Mouse (Mus musculus): Measurements from ENCODE around the gene Mesp1. TPM values are rescaled to one million over a fixed set of nuclear protein-coding genes. Genes with fewer than 3 reads are reported as not detected.

Mesp1 gene
- 0.04 TPM in 1 of 2 replicates, not detected in the other for polyA plus RNA-seq (2012)

- Histone ChIP-seq H3K36me3 (ENCODE audit: control insufficient read depth) (no peaks in the 10 kb centered on the region), H3K9me3 (ENCODE audit: control insufficient read depth, low read length) (no peaks in the 10 kb centered on the region; the same call in 1 of the 2 replicates), H3K27me3 (ENCODE audit: control insufficient read depth) (peaks cover 47% of the 10 kb centered on the region), H3K4me3 (replicated peaks) (peak within 1 kb of the TSS; percentile 29), H3K4me1 (ENCODE audit: control insufficient read depth) (peaks cover 9% of the 10 kb centered on the region)
- TF ChIP-seq TAL1 (IDR thresholded peaks at IDR 0.05; ENCODE audit: low read length) (no peak), GATA1 (IDR thresholded peaks at IDR 0.05; ENCODE audit: low read length) (no peak)
These were observed at the start of gene Mesp1 for GRCm38 (mm10) chr7:79793688-79794087. TSS of gene Mesp1 (minus strand) at chr7:79793788.

GRCm38 (mm10) chr7:79842163-79842562 lies 48.6 kb upstream of the Mesp1 start:
- no peaks in the 10 kb centered on the region for H3K4me1 ChIP-seq (ENCODE audit: control insufficient read depth)
- H3K27me3 ChIP-seq (ENCODE audit: control insufficient read depth) = peaks cover 8% of the 10 kb centered on the region
- peak overlapping the region; percentile 44 for H3K4me3 ChIP-seq (replicated peaks)
- no peaks in the 10 kb centered on the region for H3K9me3 ChIP-seq (ENCODE audit: control insufficient read depth, low read length)
- no peak for TF ChIP-seq GATA1 (IDR thresholded peaks at IDR 0.05; ENCODE audit: low read length)
- TF ChIP-seq TAL1 (IDR thresholded peaks at IDR 0.05; ENCODE audit: low read length) = no peak
- H3K36me3 ChIP-seq (ENCODE audit: control insufficient read depth) = peaks cover 3% of the 10 kb centered on the region; the same call in 1 of the 2 replicates

- no peak for TF ChIP-seq TAL1 (IDR thresholded peaks at IDR 0.05; ENCODE audit: low read length)
- TF ChIP-seq GATA1 (IDR thresholded peaks at IDR 0.05; ENCODE audit: low read length) = no peak
- H3K36me3 ChIP-seq (ENCODE audit: control insufficient read depth) = peaks cover 3% of the 10 kb centered on the region; the same call in 1 of the 2 replicates
- no peak overlapping the region for H3K4me3 ChIP-seq (replicated peaks)
- no peaks in the 10 kb centered on the region for H3K4me1 ChIP-seq (ENCODE audit: control insufficient read depth)
- no peaks in the 10 kb centered on the region for H3K27me3 ChIP-seq (ENCODE audit: control insufficient read depth)
- H3K9me3 ChIP-seq (ENCODE audit: control insufficient read depth, low read length) = no peaks in the 10 kb centered on the region
These were observed 43.7 kb upstream of the Mesp1 start for GRCm38 (mm10) chr7:79837247-79837646.

GRCm38 (mm10) chr7:79835196-79835595 lies 41.6 kb upstream of the Mesp1 start:
- no peaks in the 10 kb centered on the region for H3K9me3 ChIP-seq (ENCODE audit: control insufficient read depth, low read length)
- no peaks in the 10 kb centered on the region for H3K27me3 ChIP-seq (ENCODE audit: control insufficient read depth)
- H3K4me3 ChIP-seq (replicated peaks) = no peak overlapping the region
- TF ChIP-seq TAL1 (IDR thresholded peaks at IDR 0.05; ENCODE audit: low read length) = no peak
- TF ChIP-seq GATA1 (IDR thresholded peaks at IDR 0.05; ENCODE audit: low read length) = no peak
- H3K4me1 ChIP-seq (ENCODE audit: control insufficient read depth) = no peaks in the 10 kb centered on the region
- H3K36me3 ChIP-seq (ENCODE audit: control insufficient read depth) = peaks cover 3% of the 10 kb centered on the region; the same call in 1 of the 2 replicates

- no peaks in the 10 kb centered on the region for H3K27me3 ChIP-seq (ENCODE audit: control insufficient read depth)
- TF ChIP-seq GATA1 (IDR thresholded peaks at IDR 0.05; ENCODE audit: low read length) (no peak), TAL1 (IDR thresholded peaks at IDR 0.05; ENCODE audit: low read length) (no peak)
- H3K9me3 ChIP-seq (ENCODE audit: control insufficient read depth, low read length) = no peaks in the 10 kb centered on the region
- H3K36me3 ChIP-seq (ENCODE audit: control insufficient read depth) = no peaks in the 10 kb centered on the region; the same call in 1 of the 2 replicates
- no peak overlapping the region for H3K4me3 ChIP-seq (replicated peaks)
- no peaks in the 10 kb centered on the region for H3K4me1 ChIP-seq (ENCODE audit: control insufficient read depth)
These were observed 39.4 kb upstream of the Mesp1 start for GRCm38 (mm10) chr7:79832980-79833379.

- Histone ChIP-seq H3K36me3 (ENCODE audit: control insufficient read depth) (no peaks in the 10 kb centered on the region; the same call in 1 of the 2 replicates), H3K9me3 (ENCODE audit: control insufficient read depth, low read length) (no peaks in the 10 kb centered on the region), H3K4me3 (replicated peaks) (no peak overlapping the region), H3K27me3 (ENCODE audit: control insufficient read depth) (no peaks in the 10 kb centered on the region), H3K4me1 (ENCODE audit: control insufficient read depth) (no peaks in the 10 kb centered on the region)
- TF ChIP-seq GATA1 (IDR thresholded peaks at IDR 0.05; ENCODE audit: low read length) (no peak), TAL1 (IDR thresholded peaks at IDR 0.05; ENCODE audit: low read length) (no peak)
These were observed 38.0 kb upstream of the Mesp1 start for GRCm38 (mm10) chr7:79831585-79831984.

- Histone ChIP-seq H3K4me3 (replicated peaks) (no peak overlapping the region), H3K9me3 (ENCODE audit: control insufficient read depth, low read length) (no peaks in the 10 kb centered on the region), H3K27me3 (ENCODE audit: control insufficient read depth) (no peaks in the 10 kb centered on the region), H3K4me1 (ENCODE audit: control insufficient read depth) (no peaks in the 10 kb centered on the region), H3K36me3 (ENCODE audit: control insufficient read depth) (no peaks in the 10 kb centered on the region; the same call in 1 of the 2 replicates)
- TF ChIP-seq GATA1 (IDR thresholded peaks at IDR 0.05; ENCODE audit: low read length) (no peak), TAL1 (IDR thresholded peaks at IDR 0.05; ENCODE audit: low read length) (no peak)
These were observed 37.6 kb upstream of the Mesp1 start for GRCm38 (mm10) chr7:79831145-79831544.

- Histone ChIP-seq H3K9me3 (ENCODE audit: control insufficient read depth, low read length) (no peaks in the 10 kb centered on the region), H3K27me3 (ENCODE audit: control insufficient read depth) (no peaks in the 10 kb centered on the region), H3K4me3 (replicated peaks) (no peak overlapping the region), H3K4me1 (ENCODE audit: control insufficient read depth) (no peaks in the 10 kb centered on the region), H3K36me3 (ENCODE audit: control insufficient read depth) (peaks cover 5% of the 10 kb centered on the region; the same call in 1 of the 2 replicates)
- TF ChIP-seq TAL1 (IDR thresholded peaks at IDR 0.05; ENCODE audit: low read length) (no peak), GATA1 (IDR thresholded peaks at IDR 0.05; ENCODE audit: low read length) (no peak)
These were observed 34.8 kb upstream of the Mesp1 start for GRCm38 (mm10) chr7:79828341-79828740.

- Histone ChIP-seq H3K27me3 (ENCODE audit: control insufficient read depth) (0 out of 2 replicates have a peak, but pooled peaks cover 3% of the 10 kb centered on the region), H3K9me3 (ENCODE audit: control insufficient read depth, low read length) (no peaks in the 10 kb centered on the region), H3K4me1 (ENCODE audit: control insufficient read depth) (peaks cover 3% of the 10 kb centered on the region; the same call in 1 of the 2 replicates), H3K4me3 (replicated peaks) (no peak overlapping the region), H3K36me3 (ENCODE audit: control insufficient read depth) (peaks cover 5% of the 10 kb centered on the region; the same call in 1 of the 2 replicates)
- TF ChIP-seq TAL1 (IDR thresholded peaks at IDR 0.05; ENCODE audit: low read length) = no peak
- TF ChIP-seq GATA1 (IDR thresholded peaks at IDR 0.05; ENCODE audit: low read length) = no peak
These were observed 28.6 kb upstream of the Mesp1 start for GRCm38 (mm10) chr7:79822092-79822695.

Measured in erythroblast, embryonic 14.5 days (primary cell).